Mouse (Mus musculus) lung, adult 2 months (tissue): ENCODE data around the gene Fbln1. TPM values are rescaled to one million over a fixed set of nuclear protein-coding genes. Genes with fewer than 3 reads are reported as not detected.

ENCODE experiments used
- DNase-seq: peaks from one replicate; pipeline ENCODE4 v3.0.0; 2022
- H3K4me1 ChIP-seq: fragments of 200-500 bp; 2 replicates; pipeline ENCODE4 v1.6.1; 2011; ENCODE audit warnings: low read length; ENCODE audit not compliant: control insufficient read depth, insufficient read depth
- H3K4me3 ChIP-seq: fragments of 200-500 bp; replicated peaks from 2 replicates; pipeline ENCODE3; 2011; ENCODE audit warnings: low read depth, mild to moderate bottlenecking, control low read depth, low read length; ENCODE audit errors: extremely low read depth
- CTCF ChIP-seq: fragments of 200-500 bp; IDR thresholded peaks from 2 replicates; pipeline ENCODE4 v1.5.1; 2011; ENCODE audit warnings: mild to moderate bottlenecking, low read length, control low read depth; ENCODE audit not compliant: insufficient read depth
- POLR2A ChIP-seq: fragments of 200-500 bp; IDR thresholded peaks from 2 replicates; pipeline ENCODE4 v1.6.1; 2011; ENCODE audit warnings: low read depth, mild to moderate bottlenecking, control low read depth, low read length, borderline replicate concordance; ENCODE audit errors: extremely low read depth
- WGBS: fragments of 180-500 bp; shearing (Covaris S2); methylation state at CpG from one replicate; pipeline ENCODE4 v1.1.7; 2018; 5-methylcytosine and 5-hydroxymethylcytosine counted together
- polyA plus RNA-seq: library from polyadenylated mRNA; depleted of rRNA; stranded (reverse); fragments of >200 nt; gene quantifications from 2 replicates; pipeline ENCODE4 v1.2.3, GENCODE M21; 2012

Gene Fbln1
- polyA plus RNA-seq, 1 experiment = 116 TPM

DNA sequence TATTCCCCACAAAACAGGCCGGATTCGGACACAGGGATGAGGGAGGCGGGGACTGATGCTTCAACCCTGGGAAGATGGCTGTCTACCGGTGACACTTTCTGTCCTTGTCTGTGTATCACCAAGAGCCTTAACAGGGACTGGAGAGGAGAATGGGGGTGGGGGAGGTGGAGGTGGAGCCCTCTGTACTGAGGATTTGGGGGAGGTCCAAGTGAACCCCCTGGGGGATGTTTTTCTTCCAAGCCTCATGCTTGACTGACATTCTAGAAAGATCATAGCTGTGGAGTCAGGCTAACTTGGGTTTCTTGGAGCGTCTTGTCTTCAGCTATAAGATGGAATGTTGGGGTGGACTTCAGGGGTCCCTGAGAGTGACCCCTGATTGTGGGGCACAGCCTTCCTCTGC is 40.3 kb downstream of the Fbln1 start:
- no peak for DNase-seq
- TF ChIP-seq POLR2A = no peak
- no peak for TF ChIP-seq CTCF
- WGBS = 96% methylated on average over 5 of the region's 5 CpGs
- H3K4me1 ChIP-seq = peaks cover 2% of the 10 kb centered on the region; the same call in 1 of the 2 replicates
- no peak overlapping the region for H3K4me3 ChIP-seq

DNA sequence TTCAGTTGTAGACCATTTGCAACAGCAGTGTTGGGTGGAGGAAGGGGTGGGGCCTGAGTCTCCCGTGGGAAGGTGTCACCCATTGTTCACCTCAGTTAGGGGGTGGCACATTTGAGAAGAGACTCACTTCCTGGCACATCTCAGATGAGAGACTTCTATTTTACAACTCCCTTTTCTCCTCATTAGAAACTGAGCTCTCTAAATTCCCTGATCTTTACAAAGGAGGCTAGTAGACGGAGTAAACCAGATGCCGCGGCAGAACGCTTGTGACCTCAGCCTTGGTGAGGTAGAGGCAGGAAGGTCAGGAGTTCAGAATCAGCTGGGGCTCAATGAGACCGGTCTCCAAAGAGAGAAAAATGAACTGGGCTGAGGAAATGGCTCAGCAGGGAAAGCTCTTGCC is 41.2 kb downstream of the Fbln1 start:
- TF ChIP-seq CTCF = no peak
- TF ChIP-seq POLR2A = no peak
- no peak for DNase-seq
- no peak overlapping the region for H3K4me3 ChIP-seq
- 61% methylated on average over 6 of the region's 6 CpGs for WGBS
- peaks cover 2% of the 10 kb centered on the region; the same call in 1 of the 2 replicates for H3K4me1 ChIP-seq

DNA sequence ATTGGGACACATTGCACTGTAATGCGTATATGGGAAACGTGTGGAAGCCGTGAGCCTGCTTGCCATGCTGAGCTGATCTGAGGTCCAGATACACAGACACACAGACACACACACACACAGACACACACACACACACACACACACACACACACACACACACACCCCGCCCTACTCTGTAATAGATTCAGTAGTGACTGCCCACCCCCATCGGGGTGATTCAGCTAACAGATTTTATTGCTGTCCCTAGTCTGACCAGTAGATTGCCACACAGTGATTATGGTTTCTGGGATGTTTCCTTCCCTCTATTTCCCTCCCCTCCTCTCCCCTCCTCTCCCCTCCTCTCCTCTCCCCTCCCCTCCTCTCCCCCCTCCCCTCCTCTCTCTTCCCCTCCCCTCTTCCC is 42.6 kb downstream of the Fbln1 start:
- DNase-seq = no peak
- 91% methylated on average over 5 of the region's 5 CpGs for WGBS

DNA sequence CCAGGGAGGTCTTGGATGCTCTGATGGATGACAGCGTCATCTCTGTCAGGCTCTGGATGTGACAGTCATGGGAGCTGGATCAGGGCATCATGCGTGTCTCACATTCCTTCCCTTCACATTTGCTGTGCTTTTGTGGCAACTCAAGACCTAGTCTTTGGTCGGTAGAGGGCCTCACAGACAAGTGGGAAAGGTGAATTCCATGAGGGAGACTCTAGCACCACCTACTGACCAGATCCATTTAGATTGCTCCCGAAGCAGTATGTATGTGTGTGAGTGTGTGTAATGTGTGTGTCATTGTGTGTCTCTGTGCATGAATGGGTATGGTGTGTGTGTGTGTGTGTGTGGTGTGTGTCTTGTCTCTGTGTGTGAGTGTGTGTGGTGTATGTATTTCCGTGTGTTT is 43.5 kb downstream of the Fbln1 start:
- H3K4me3 ChIP-seq = no peak overlapping the region
- H3K4me1 ChIP-seq = peaks cover 2% of the 10 kb centered on the region; the same call in 1 of the 2 replicates
- TF ChIP-seq CTCF (peak; percentile 47; the same call in 1 of the 2 replicates), POLR2A (no peak)
- no peak for DNase-seq
- whole genome bisulfite sequencing = 51% methylated on average over 5 of the region's 5 CpGs

More for the DNA sequence above, 42.6 kb downstream of the Fbln1 start:
- Histone ChIP-seq H3K4me1 (peaks cover 2% of the 10 kb centered on the region; the same call in 1 of the 2 replicates), H3K4me3 (no peak overlapping the region)
- no peak for TF ChIP-seq CTCF
- no peak for TF ChIP-seq POLR2A

DNA sequence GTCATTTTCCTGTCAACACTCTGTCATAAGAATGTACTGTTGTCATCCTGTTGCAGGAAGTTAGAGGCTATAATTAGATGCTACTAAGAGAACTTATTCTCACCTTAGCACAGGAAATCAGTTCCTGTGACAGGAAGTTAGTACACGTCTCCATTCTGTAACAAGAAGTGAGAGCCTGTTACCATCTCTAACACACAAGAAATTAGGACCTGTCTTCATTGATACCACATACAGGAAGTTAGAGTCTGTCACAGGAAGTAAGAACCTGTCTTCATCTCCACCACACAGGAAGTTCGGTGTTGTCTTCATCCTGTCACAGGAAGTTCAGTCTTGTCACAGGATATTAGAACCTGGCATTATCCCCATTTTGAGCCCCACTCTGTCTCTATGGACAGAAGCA is 44.7 kb downstream of the Fbln1 start:
- TF ChIP-seq POLR2A (no peak), CTCF (no peak)
- DNase-seq = no peak
- H3K4me3 ChIP-seq = no peak overlapping the region
- peaks cover 1% of the 10 kb centered on the region; the same call in 1 of the 2 replicates for H3K4me1 ChIP-seq
- WGBS = 69% methylated on average over 2 of the region's 2 CpGs

DNA sequence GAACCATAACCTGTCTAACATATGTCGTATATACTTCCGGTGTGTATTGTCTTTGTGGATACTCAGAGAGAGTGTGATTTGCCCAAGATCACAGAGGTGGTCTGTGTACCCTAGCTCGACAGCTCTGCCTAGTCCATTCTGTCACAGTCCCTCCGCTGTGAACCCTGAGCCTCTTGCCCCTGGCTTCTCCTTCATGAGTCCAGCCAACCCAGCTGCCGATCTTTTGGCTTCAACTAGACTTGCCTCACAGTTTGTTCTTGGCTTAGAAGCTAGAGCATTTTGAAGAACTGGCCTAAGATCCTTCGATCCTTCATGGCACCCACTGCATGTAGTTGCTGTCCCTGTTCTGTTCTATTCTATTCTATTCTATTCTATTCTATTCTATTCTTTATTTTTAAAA is 46.7 kb downstream of the Fbln1 start:
- H3K4me3 ChIP-seq = no peak overlapping the region
- H3K4me1 ChIP-seq = no peaks in the 10 kb centered on the region
- TF ChIP-seq POLR2A = no peak
- no peak for TF ChIP-seq CTCF
- no peak for DNase-seq
- whole genome bisulfite sequencing = 80% methylated on average over 6 of the region's 6 CpGs

DNA sequence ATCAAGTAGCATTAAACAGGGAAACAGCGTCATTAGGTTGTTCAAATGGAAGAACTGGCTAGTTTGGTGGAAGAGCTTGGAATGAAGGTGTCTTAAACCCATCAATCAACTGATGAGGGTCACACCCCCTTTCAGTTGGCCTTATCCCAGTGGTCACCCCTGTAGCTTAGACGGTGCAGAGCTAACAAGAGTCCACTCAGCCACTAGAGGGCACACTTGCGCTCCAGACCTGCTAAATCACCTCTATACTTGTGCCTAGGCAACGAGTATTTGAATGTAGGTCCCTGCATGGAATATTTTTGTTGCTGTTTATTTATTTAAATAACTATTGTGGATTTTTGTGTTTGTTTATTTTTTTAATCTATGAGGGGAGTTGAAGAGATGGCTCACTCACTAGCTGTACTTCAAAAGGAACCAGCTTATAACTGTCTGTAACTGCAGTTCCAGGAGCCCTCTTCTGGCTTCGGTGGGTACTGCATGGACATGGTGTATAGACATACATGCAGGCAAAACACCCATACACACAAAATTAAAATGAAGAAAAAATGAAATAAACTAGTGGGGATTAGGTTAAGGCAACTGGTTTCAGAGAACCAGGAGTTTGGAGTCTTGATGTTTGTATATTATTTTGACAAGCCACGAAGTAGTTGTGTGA is 52.2 kb downstream of the Fbln1 start:
- DNase-seq = peak; percentile 43
- H3K4me1 ChIP-seq = no peaks in the 10 kb centered on the region
- peak; percentile 41 for TF ChIP-seq CTCF
- TF ChIP-seq POLR2A = no peak
- no peak overlapping the region for H3K4me3 ChIP-seq
- WGBS = 73% methylated on average over 6 of the region's 6 CpGs

DNA sequence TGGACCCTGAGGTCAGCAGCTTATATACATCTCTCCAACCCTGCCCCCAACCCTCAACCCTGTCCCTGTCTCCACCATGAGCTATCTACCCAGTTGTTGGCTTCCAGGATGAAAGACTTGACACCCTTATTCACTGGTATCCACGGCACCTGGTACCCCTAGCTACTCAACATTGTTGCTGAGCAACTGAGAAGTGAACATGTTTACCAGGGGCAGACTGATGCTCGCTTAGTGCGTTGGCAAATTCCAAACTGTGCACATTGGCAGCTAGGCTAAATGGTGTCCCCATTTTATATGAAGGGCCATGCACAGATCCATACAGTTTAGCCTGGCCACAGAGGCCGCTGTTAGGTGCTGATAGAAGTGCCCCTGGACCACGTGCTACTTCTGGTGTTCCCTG is 57.1 kb downstream of the Fbln1 start:
- Histone ChIP-seq H3K4me1 (no peaks in the 10 kb centered on the region), H3K4me3 (no peak overlapping the region)
- WGBS = 78% methylated on average over 5 of the region's 5 CpGs
- TF ChIP-seq CTCF = no peak
- TF ChIP-seq POLR2A = no peak
- DNase-seq = no peak

DNA sequence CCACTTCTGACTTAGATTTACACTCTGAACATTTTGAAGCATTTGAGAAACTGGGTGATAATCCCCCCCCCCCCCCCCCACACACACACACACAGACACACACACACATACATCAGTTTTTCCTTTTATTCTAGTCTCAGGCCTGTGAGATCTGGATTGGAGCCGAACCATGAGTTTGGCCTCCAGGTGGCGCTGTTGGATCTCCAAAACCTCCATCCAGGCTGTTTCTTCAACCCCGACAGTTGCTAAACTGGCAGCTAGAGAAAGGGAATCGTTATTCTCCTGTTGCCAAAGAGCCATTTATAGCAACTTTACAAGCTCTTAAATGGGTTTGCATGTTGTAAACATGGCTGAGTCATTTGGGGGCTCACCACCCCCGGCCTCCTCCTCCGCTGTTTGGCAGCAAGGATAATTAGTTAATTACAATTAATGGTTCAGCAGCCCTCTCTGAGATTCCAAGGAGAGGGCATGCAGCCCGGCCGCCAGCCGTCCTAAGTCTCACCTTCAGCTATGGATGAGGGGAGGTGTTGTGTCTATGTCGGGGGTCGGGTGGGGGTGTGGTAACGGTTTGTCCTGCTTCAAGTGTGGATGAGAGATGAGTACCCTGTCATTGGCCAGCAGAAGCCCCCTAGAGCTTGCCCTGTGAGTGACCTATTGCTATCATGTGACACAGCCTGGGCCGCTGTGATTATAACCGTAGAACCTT is 61.1 kb downstream of the Fbln1 start:
- Histone ChIP-seq H3K4me1 (no peaks in the 10 kb centered on the region), H3K4me3 (no peak overlapping the region)
- DNase-seq = peak; percentile 80
- no peak for TF ChIP-seq POLR2A
- TF ChIP-seq CTCF = peak; percentile 80
- WGBS = 43% methylated on average over 14 of the region's 14 CpGs

DNA sequence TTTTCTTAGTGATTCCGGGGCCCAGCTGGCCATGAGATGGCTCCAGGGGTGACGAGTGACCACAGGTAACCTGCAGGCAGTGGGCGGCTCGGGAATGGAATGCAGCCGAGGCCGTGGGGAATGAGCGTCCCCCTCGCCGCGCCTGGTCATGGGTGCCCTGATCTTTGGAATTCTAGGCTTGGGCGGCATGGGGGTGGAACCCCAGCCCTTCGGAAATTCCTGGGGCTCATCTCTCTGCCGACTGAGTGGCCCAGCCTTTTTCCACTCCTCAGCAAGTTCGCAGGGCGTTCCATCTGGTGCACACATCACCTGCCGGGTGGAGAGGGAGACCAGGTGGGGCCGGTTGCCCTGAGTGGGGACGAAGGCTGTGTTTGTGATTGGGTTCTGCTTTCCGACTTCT is 62.1 kb downstream of the Fbln1 start:
- 82% methylated on average over 19 of the region's 19 CpGs for WGBS
- no peak for DNase-seq
- Histone ChIP-seq H3K4me3 (no peak overlapping the region), H3K4me1 (no peaks in the 10 kb centered on the region)
- no peak for TF ChIP-seq CTCF
- no peak for TF ChIP-seq POLR2A
